Mouse (Mus musculus) kidney, postnatal 4 days (tissue): ENCODE results near the gene Zfp94.

Experiments
- DNase-seq, 2 experiments: peaks; one replicate each; pipeline ENCODE4 v3.0.0; 2021; ENCODE audit warnings: mixed read lengths in 2 of 2

The Zfp94 gene

GRCm38 (mm10) chr7:24316567-24317092 is at the start of gene Zfp94:
TSS of gene Zfp94 (minus strand) at chr7:24316666.
- peak; percentile 93 to 96 for DNase-seq

- no peak for DNase-seq
These were observed 49.0 kb upstream of the Zfp94 start for GRCm38 (mm10) chr7:24365258-24366014.

GRCm38 (mm10) chr7:24364827-24365226 is 48.4 kb upstream of the Zfp94 start:
- DNase-seq, result peak; percentile 90

- DNase-seq, result peak; percentile 62 to 67
These were observed 46.8 kb upstream of the Zfp94 start for GRCm38 (mm10) chr7:24363228-24363627.

- DNase-seq, result no peak
These were observed 44.5 kb upstream of the Zfp94 start for GRCm38 (mm10) chr7:24361001-24361400.

- DNase-seq, result peak; percentile 77 to 84
These were observed 42.8 kb upstream of the Zfp94 start for GRCm38 (mm10) chr7:24359269-24359668.

GRCm38 (mm10) chr7:24357899-24358298 is 41.4 kb upstream of the Zfp94 start:
- DNase-seq, result peak in 1 of 2 experiments; percentile 14

GRCm38 (mm10) chr7:24356081-24356480 is 39.6 kb upstream of the Zfp94 start:
- DNase-seq, result no peak

- no peak for DNase-seq
These were observed 39.2 kb upstream of the Zfp94 start for GRCm38 (mm10) chr7:24355646-24356045.

GRCm38 (mm10) chr7:24348896-24349295 is 32.4 kb upstream of the Zfp94 start, which contains the start of gene Lypd5:
TSS of gene Lypd5 (plus strand) at chr7:24349196.
- no peak for DNase-seq

GRCm38 (mm10) chr7:24346444-24346843 is 30.0 kb upstream of the Zfp94 start:
- no peak for DNase-seq

- DNase-seq, result no peak
These were observed 27.3 kb upstream of the Zfp94 start for GRCm38 (mm10) chr7:24343701-24344272.

GRCm38 (mm10) chr7:24338241-24338640 is 21.8 kb upstream of the Zfp94 start:
- DNase-seq, result no peak

- peak; percentile 85 to 86 for DNase-seq
These were observed 19.3 kb upstream of the Zfp94 start for GRCm38 (mm10) chr7:24335699-24336309.

- peak; percentile 35 to 58 for DNase-seq
These were observed 17.0 kb upstream of the Zfp94 start, which contains the start of gene Tescl for GRCm38 (mm10) chr7:24333304-24333986. TSS of gene Tescl (minus strand) at chr7:24333936.

GRCm38 (mm10) chr7:24327281-24327975 is 11.0 kb upstream of the Zfp94 start:
- DNase-seq, result peak in 1 of 2 experiments; percentile 11

- no peak for DNase-seq
These were observed 10.0 kb upstream of the Zfp94 start for GRCm38 (mm10) chr7:24326273-24327135.

GRCm38 (mm10) chr7:24325675-24326128 is 9.2 kb upstream of the Zfp94 start:
- peak; percentile 30 to 57 for DNase-seq

- peak in 1 of 2 experiments; percentile 37 for DNase-seq
These were observed 8.7 kb upstream of the Zfp94 start for GRCm38 (mm10) chr7:24325197-24325596.

GRCm38 (mm10) chr7:24322593-24322992 is 6.1 kb upstream of the Zfp94 start:
- no peak for DNase-seq

GRCm38 (mm10) chr7:24318942-24319341 is 2.5 kb upstream of the Zfp94 start:
- no peak for DNase-seq
